Mouse (Mus musculus): Measurements from ENCODE around the gene Cd5. TPM values are rescaled to one million over a fixed set of nuclear protein-coding genes. Genes with fewer than 3 reads are reported as not detected.

Cd5 gene
- total RNA-seq, 2 experiments from 2014 or later, result not detected

DNA sequence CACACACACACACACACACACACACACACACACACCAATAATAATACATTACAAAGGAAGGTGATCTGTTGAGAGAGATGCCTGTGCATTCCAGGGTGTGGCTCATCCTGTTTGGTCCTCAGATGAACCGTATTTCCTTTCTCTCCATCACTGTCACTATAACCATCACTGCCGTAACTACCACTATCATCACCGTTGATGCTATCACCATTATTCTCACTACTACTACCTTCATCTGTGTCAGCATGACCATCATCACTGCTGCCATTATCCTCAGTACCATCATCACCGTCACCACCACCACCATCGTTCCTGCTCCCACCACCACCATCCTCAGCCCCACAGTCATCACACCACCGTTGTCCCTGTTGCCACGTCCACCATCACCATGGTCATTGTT lies 6.8 kb downstream of the Cd5 start:
- intact Hi-C loops (cut with DNase I), result no loop called here

DNA sequence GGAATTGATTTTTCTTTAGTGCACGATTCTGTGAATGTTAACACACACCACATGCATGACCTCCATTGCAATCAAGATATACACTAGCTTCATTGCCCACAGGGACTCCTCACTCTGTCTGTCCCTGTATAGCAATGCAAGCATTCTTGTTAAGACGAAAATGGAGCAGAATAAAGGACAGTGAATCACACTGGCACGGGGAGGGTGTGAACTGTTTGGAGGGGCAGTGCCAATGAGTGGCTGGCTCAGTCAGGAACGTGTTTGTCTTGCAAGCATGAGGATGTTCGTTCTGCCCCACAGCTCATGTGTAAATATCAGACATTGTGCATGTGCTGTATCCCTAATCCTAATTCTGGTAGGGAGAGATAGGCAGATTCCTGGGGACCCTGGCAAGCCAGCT lies 8.3 kb downstream of the Cd5 start:
- intact Hi-C loops (cut with DNase I), result no loop called here
- no peak for DNase-seq

More for the DNA sequence above, 6.8 kb downstream of the Cd5 start:
- no peak for DNase-seq

DNA sequence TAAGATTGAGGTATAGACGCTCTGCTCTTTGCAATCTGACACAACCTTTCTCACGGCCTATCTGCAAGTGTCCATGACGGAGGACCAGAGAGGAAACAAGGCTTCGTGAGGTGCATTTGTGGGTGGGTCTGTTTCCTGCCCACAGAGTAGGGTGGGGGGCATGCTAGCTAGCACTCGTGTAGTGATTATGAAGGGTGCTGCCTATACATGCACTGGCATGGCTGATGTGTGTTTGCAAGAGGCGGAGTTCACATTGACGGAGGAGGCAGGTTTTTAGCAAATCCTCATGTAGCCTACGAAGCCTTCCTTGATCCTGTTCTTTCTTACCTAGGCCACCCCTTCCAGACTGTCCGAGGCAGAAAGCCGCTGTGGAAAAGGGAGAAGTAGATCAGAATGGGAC lies 8.9 kb downstream of the Cd5 start:
- intact Hi-C loops (cut with DNase I), result no loop called here
- no peak for DNase-seq

DNA sequence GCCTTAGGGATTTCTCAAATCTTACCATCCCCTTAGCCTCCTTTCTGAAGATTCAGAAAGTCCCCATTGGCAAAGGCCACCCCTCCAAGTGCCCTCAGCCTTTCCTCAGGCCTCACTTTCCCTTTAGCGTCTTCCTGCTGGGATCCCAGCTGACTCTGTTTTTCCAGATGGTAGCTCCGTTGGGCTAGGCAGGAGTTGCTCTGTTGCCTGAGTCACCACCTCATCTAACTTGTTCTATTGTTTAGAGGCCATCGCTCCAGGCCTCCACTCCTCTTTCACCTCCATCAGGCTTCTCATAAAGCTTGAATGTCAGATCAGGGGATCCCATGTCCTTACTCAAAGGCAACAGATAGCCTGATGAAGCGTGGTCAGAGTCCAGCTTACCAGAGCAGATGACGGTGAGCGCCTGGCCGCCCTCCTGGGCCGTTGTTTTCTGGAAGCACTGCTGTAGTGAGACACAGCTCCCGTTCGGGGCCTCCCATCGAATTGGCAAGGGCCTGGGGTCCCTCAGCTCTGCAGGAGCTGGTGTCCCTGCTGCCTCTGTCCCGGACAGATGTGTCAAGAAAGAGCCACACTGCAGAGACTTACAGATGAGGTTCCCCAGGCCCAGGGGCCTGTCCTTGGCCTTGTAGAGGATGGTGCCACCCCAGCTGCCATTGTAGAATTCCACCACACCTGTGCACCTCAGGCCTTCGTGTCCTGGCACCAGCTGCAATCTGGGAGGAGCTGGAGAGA lies 14.0 kb downstream of the Cd5 start:
- DNase-seq, result no peak
- intact Hi-C loops (cut with DNase I), result no loop called here

DNA sequence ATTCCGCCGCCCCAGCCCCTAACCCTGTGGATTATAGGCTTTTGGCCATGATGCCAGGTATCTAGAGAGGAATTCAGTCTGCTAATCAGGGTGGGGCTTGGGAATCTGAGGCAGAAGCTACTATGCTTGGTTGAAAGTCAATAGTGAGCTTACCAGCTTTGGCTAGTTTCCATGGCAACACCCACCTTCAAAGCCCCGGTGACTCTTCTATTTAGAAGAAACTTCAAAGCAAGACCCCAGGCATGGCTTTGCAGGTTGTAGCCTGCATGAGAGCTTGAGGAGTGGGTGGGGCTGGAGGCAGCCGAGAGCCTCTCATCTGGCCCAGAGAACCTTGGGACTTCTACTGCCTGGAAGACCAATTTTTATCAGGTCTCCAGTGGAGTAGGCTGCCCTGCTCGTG lies 15.2 kb downstream of the Cd5 start:
- DNase-seq, result no peak
- intact Hi-C loops (cut with DNase I), result no loop called here

DNA sequence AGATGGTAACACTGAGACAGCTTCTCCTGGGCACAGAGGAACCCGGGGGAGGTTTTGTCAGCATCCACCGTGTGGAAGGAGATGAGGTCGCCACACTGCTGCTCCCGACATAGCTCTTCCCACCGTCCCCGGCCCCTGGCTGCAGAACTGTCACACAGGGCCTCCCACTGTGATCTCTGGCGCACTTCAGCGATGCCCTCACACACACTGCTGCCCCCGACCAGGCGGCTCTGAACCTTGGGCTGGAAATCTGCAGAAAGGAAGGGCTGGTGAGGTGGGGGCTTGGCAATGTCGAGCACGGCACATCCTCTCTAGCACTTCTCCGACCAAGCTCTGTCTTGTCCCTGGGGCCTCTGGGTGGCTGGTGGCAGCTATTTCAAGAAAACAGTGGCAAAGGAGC lies 15.7 kb downstream of the Cd5 start:
- intact Hi-C loops (cut with DNase I), result no loop called here
- peak; percentile 38 for DNase-seq

DNA sequence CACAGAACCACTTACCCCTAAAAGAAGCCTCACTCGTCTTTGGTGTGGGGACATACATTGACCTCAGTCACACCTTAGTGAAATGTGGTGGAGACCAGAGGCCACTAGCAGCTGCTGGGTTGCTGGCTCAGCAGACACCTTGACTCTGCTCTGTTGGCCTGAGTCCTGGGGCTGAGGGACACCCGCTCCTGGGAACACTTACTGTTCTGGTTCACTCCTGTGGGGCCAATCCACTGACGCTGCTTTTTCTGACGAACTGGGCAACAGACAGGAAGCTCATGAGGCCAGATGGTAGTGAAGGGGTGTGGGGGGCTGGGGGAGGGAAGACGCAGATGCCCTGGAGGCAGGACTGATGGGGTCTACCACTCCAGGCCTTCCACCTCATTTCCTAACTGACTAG lies 17.7 kb downstream of the Cd5 start:
- intact Hi-C loops (cut with DNase I), result no loop called here
- DNase-seq, result no peak

DNA sequence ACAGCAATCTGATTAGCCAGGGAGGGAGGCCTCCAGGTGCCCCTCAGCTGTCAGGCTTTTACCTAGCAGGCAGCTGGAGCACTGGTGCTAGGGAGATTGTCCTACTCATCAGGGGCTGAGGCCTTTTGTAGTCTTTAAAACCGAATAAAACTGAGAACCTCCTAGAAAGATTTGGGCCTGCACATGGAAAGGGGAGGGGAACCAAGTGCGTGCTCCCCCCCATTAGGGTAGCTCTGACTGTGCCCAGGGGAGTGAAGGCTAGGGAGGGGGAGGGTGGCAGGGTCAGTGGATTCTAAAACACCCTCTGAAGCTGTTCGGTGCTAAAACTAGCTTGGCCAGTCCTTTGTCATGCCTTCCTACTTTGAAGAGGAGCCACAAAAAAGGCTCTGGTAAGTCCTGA lies 18.3 kb downstream of the Cd5 start:
- no peak for DNase-seq
- intact Hi-C loops (cut with DNase I), result no loop called here

DNA sequence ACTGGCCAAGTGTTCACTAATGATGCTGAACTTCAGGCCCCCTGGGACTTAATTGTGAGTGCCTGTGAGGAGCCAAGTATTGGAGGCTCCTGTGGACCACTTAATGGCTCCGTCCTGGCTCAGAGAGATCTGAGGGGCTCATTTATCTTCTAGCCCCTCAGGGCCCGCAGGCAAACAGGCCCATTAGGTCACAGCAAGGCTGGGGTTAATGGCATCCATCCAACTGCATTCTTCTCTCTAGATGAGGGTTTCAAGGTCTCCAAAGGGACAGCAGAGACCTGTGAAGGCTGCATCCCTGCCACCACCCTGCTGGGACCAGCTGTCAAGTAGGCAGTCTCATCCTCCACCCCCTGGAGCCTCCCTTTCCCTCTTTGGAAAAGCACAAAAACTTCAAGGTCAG lies 19.1 kb downstream of the Cd5 start:
- intact Hi-C loops (cut with DNase I), result no loop called here
- peak; percentile 66 for DNase-seq

DNA sequence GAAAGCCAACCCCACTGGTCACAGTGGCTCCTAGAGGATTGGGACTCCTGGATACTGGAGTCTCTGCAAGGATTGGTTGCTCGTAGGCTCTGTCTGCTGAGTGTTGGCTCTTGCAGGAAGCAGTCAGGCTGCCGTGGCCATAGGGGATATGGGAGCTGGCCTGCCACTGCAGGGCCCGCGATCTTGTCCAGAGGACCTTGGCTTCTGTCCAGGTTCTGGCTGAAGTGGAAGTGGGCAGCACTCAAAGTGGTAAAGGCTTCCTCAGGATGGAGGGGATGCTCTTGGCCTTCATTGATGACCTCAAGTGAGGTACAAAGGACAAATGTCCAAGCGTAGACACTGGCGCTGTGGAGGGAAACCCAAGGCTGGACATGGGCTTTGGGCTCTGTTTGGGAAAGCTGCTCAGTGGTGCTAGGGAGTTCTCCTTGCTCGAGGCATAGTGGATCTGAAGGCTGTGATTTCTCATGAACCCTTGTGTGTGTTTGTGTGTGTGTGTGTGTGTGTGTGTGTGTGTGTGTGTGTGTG lies 20.5 kb downstream of the Cd5 start:
- DNase-seq, result peak; percentile 47
- intact Hi-C loops (cut with DNase I), result no loop called here

DNA sequence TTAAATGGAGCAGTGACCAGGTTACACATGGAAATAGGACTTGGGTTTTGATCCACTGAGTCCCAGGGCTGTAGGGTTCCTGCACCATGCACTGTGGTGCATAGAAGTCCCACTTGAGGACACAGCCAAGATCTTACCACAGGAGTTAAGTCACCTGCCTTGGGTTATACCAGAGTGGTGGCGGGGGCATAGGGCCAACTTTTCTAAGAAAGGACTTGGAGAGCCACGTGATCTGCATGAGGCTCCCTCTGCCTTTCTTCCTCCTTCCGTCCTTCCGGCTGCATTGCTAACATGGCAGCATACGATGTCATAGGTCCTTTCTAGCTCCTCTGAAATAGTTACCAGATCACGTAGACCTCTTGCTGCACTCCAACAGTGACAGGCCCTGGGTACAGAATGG lies 23.3 kb downstream of the Cd5 start:
- no peak for DNase-seq
- intact Hi-C loops (cut with DNase I), result no loop called here

DNA sequence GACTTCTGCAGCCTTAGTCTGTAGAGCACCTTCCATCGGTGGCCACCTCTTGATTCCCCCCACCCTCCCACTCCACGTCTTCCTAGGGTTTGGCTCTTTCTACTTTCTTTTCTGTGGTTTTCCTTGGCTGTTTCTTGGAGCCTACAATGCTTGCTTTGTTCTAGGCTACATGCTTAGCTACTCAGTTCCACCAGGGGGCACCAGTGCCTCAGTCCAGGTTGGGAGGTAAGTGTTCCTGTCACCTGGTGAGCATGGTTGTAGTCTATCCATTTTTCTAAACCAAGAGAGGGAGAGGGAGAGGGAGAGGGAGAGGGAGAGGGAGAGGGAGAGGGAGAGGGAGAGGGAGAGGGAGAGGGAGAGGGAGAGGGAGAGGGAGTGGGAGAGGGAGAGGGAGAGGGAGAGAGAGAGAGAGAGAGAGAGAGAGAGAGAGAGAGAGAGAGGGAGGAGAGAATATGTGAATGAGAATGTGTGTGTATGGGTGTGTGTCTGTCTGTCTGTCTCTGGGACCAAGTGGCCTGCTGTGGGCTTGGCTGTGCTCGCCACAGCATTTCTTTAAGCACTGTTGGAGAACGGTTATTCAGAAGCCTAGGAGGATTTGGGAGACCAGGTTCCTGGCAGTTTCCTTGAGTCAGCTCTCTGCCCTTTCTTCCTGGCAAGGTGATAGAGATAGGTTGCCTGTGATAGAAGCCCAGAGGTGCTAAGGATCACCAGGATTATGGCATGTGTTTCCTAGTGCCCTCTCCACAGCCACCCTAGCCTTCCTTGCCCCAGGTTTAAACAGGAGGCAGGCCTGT lies 23.9 kb downstream of the Cd5 start:
- intact Hi-C loops (cut with DNase I), result loop anchor here (5.0 kb wide), 2 partner anchors 152 to 167 kb away; partner anchors contain the start of genes Tmem109 and Tmem132a
- DNase-seq, result peak; percentile 88

DNA sequence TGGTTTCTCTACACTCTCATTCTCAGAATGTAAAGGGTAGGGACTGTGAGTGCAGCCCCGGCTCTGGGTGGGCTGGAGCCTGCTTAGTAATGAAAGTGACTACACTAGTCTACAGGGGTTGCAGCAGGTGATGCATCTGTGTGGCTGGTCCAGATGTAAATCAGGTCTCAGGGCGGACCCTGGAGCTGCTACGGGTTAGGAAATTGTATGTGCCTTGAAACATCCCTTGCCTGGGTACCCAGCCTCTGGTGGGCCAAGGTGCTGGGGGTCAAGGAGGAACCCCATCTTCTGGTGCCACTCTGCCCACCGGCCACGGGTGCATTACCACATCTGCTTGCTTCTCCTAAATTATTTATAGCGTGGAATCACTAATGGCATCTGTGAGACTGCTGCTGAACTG lies 24.6 kb downstream of the Cd5 start:
- no peak for DNase-seq
- intact Hi-C loops (cut with DNase I), result loop anchor here (5.0 kb wide), 2 partner anchors 153 to 168 kb away; partner anchors contain the start of genes Tmem109 and Tmem132a

DNA sequence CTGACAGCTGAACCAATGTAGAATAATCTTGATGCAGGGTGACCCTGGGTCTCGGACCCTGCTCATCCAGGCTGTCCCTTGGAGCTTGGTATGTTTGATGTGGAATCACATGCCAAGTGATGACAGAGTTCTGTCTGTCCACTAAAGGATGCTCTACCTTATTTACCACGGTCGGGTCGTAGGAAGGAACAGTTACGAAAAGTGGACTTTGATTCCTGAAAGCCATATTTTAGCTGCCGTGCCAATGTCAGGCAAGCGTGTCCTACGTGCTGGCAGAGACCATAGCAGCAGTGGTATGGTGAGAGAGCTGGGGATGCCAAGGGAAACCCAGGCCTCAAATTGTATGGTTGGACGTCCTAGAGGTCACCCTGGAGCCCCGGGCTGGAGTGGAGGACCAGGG lies 25.3 kb downstream of the Cd5 start:
- no peak for DNase-seq
- intact Hi-C loops (cut with DNase I), result loop anchor here (5.0 kb wide), 2 partner anchors 154 to 169 kb away; partner anchors contain the start of genes Tmem109 and Tmem132a

DNA sequence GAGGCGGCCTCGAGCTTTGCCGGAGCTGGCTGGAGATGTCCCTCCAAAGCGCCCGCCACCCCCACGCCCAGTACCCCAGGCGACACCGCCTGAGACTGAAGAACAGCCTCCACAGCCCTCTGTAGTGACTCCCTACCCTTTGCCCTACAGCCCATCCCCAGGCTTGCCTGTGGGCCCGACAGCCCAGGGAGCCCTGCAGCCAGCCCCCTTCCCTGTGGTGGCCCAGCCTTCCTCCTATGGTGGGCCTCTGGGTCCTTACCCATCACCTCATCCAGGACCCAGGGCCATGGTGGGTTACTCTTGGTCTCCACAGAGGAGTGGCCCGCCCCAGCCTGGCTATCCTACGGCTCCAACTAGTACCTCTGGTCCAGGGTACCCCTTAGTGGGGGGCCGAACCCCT lies 26.2 kb downstream of the Cd5 start:
- DNase-seq, result no peak
- intact Hi-C loops (cut with DNase I), result loop anchor here (5.0 kb wide), 2 partner anchors 155 to 170 kb away; partner anchors contain the start of genes Tmem109 and Tmem132a

DNA sequence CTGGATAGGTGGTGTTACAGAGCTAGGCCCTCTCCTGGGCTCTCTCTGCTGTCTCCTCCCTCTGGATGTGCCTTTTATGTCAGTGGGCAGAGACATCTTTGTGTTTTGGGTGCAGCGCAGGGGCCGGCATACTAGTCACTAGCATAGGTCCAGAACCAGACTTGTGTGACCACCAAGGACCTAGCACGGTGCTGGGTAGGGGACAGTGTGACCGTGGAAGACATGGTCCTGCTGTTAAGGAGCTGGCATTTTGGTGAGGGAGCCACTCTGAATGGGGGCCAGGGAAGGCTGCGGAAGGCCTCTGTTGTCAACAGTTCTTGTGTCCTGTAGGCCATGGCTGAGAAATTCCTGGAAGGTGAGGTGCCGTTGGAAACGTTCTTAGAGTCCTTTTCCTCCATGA lies 26.6 kb downstream of the Cd5 start:
- no peak for DNase-seq
- intact Hi-C loops (cut with DNase I), result loop anchor here (5.0 kb wide), 2 partner anchors 155 to 170 kb away; partner anchors contain the start of genes Tmem109 and Tmem132a

DNA sequence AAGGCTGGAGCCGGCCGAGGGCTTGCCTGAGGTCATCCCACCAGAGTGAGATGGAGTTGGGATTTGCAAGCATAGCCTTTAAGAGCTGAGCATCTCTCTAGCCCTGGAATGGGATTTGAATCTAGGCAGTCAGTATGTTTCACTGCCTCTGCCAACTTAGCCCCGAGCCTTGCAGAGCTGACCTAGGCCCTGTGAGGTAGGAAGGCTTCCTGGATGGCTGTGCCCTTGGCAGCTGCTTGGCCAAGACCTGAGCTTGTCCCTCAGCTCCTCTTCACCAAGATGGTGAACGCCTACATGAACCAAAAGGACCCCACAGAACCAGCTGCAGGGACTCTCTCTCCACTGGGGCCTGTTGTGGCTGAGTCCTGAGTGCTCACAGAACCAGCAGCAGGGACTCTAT lies 28.1 kb downstream of the Cd5 start:
- DNase-seq, result no peak
- intact Hi-C loops (cut with DNase I), result loop anchor here (5.0 kb wide), 2 partner anchors 157 to 172 kb away; partner anchors contain the start of genes Tmem109 and Tmem132a

DNA sequence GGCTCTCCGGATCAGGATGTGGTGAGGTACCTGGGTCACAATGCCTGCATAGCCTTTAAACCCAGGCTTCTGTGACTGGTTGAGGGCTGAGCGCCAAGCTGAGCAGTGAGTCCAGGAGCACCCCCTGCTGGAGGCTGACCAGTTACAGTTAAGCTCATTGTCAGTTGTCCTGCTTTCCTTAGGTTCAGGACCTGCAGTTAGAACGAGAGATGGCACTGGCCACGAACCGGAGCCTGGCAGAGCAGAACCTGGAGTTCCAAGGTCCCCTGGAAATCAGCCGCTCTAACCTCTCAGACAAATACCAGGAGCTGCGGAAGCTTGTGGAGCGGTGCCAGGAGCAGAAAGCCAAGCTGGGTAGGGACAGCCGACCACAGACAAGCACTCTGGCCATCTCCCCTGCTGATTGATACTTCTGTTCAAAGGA lies 28.7 kb downstream of the Cd5 start:
- peak; percentile 88 for DNase-seq
- intact Hi-C loops (cut with DNase I), result loop anchor here (5.0 kb wide), 2 partner anchors 157 to 172 kb away; partner anchors contain the start of genes Tmem109 and Tmem132a

DNA sequence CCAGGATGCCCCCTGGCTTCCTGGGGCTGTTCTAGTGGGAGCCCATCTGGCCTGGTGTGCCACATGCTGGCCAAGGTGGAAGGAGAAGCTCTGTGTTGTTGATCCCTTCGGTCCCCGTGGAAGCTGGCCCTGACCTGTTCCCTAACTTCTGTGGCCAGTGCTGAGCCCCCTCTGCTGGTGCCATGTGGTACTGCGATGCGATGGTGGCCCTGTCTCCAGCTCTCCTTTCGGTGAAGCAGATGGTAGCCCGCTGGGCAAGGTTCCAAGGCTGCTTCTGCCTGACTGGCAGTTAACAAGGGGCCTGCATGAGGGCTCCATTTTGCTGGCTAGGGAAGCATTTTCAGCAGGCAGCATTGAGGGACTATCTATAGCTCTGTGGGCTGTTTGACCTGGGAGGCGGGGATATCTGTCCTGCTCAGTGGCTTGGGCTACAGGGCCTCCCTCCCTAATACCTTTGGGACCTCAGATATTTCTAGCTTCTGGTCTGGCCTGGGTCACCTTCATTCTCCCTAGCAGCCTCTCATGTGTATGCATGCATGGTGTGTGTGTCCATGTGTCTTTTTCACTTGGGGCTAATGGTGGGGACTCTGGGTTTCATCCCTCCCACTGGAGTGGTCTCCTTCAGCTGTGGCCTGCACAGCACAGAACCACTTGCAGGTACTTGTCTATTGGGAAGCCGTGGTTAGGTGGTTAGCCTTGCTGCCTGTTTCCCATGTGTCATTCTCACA lies 29.3 kb downstream of the Cd5 start:
- peak; percentile 100 for DNase-seq
- intact Hi-C loops (cut with DNase I), result loop anchor here (5.0 kb wide), 2 partner anchors 158 to 173 kb away; partner anchors contain the start of genes Tmem109 and Tmem132a

DNA sequence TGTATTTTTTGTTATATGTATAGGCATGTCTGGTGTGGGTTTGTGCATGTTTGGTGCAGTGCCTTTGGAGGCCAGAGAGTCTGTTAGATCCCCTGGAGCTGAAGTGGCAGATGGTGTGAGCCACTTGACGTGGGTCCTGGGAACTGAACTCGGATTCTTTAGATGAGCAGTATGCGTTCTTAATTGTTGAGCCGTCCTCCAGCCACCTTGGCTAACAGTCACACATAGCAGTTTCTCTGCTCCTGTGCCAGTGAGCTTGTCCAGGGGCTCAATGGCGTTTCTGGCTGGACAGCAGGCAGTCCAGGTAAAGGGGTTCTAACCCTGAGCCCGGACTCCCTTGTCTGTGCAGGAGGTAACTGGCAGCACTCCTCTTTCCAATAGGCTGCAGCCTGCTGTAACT lies 29.9 kb downstream of the Cd5 start:
- DNase-seq, result no peak
- intact Hi-C loops (cut with DNase I), result no loop called here

DNA sequence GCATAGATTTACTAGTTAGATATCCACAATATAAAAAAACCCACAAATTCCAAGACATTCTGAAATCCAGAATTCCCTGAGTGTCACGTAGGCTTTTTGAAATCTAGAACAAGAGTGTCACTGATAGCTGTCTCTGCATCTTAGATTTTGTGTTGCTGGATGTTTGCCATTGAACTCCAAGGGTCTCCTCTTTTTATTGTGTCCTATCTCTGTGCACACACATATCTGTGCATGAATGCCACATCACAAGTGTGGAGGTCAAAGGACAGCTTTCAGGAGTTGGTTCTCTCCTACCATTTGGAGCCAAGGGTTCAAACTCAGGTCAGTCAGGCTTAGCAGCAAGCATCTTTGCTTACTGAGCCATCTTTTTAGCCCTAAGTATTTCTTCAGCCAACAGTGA lies 30.9 kb downstream of the Cd5 start:
- intact Hi-C loops (cut with DNase I), result no loop called here

More for the DNA sequence above, 30.9 kb downstream of the Cd5 start:
- DNase-seq, result no peak

All from left cerebral cortex, postnatal 4 days (tissue).